Mouse (Mus musculus) right cerebral cortex, adult 2 months (tissue): ENCODE measurements at regions not wholly inside any gene's neighbourhood (a gene's known extent, or its start where the extent isn't known, plus 50 kb on each side); places are given as distances from the start of the nearest gene placed in this dataset.

ENCODE experiments used
- DNase-seq, 2 experiments: peaks; one replicate each; pipeline ENCODE4 v3.0.0; 2021 to 2022; ENCODE audit warnings: low spot score in 2 of 2

GRCm38 (mm10) chr10:117997796-117998195 lies 143.8 kb upstream of the Mdm1 start:
- no peak for DNase-seq

- DNase-seq = peak; percentile 10 to 40
Observed at GRCm38 (mm10) chr10:118000591-118000990, 141.0 kb upstream of the Mdm1 start.

- DNase-seq = no peak
Observed at GRCm38 (mm10) chr10:118001501-118001900, 140.1 kb upstream of the Mdm1 start.

DNA sequence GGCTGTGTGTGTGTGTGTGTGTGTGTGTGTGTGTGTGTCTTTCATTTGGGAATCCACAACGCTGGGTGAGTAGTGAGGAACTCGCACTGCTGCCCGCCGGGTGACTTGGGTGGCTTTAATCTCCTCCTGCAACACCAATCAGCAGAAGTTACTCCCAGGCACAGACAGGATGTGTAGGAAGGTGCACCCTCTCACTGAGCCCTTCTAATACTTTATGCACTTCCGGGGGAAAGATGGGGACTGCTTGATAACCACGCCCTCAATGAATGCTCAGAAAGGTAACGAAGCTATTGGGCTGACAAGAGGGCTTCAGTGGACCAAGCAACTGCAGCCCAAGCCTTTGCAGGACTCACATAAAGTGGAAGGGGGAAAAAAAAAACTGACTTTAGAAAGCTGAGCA lies 139.6 kb upstream of the Mdm1 start:
- no peak for DNase-seq

GRCm38 (mm10) chr10:118002559-118002958 lies 139.1 kb upstream of the Mdm1 start:
- DNase-seq = no peak

DNA sequence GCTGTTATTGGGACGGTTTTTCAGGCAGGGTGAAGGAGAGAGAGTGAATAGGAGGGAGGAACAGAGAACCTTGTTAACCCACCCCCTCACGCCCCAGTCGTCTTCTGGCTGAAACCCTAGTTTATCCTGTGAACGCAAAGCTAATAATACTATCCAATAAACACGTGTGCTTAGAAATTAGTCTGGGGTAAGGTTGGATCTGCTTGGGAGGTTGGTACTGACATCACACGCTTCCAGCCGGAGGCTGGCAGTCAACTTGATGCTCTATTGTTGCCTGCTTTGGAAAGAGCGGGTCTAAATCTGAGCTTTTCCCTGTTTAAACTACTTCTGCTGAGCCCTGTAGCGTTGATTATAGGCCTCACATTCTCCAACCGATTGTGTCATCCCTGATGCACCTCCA lies 138.4 kb upstream of the Mdm1 start:
- DNase-seq = no peak

GRCm38 (mm10) chr10:118003739-118004361 lies 137.8 kb upstream of the Mdm1 start:
- no peak for DNase-seq

- DNase-seq = no peak
Observed at GRCm38 (mm10) chr10:118004362-118004958, 137.2 kb upstream of the Mdm1 start.

DNA sequence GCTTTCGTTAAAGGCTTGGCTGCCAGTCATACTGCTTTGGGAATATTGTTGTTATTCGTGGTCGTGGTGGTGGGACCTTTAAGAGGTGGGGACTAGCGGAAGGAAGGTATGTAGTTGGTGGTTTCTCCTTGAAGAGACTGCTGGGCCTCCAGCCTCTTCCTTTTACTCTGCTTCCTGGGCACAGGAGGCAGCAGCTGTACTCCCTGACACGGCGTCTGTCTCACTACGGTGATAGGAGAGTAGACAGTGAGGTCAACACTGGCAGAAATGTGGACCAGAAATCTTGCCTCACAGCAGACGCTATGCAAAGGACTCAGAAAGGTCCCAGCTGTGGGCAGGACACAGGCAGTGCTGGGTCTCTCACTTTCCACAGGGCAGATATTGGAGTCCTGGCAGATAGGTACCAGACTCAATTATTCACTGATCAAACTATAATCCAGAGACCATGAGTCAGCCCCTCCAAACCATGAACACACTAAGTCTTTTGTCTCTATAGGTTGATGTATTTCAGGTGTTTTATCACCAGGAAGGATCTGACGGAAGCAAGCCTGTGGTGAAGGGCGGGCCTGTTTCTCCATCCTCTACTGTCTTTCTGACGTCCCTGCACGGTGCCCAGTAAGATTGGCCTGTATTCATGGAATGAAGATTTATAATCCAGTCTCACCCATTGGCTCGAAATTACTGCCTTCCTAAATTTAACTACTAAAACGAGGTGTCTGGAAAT lies 134.6 kb upstream of the Mdm1 start:
- DNase-seq = no peak

DNA sequence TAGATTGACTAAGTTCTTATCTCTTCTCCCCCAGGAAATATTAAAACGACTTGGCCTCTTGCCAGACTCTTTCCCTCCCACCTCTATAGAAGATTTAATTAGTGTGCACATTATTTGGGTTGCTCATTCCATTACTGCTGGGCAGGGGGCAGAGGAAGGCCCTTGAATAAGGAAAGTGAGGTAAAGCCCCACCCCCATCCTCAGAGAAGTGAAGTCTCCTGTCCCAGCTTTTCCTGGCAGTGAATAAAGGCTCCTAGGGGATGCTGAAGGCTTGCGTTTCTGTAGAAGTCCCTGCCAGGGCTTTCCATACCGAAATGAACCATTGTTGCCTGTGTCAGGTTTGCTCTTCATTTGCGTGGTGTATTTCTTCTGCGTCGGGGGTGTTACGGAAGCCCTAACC lies 133.8 kb upstream of the Mdm1 start:
- no peak for DNase-seq

DNA sequence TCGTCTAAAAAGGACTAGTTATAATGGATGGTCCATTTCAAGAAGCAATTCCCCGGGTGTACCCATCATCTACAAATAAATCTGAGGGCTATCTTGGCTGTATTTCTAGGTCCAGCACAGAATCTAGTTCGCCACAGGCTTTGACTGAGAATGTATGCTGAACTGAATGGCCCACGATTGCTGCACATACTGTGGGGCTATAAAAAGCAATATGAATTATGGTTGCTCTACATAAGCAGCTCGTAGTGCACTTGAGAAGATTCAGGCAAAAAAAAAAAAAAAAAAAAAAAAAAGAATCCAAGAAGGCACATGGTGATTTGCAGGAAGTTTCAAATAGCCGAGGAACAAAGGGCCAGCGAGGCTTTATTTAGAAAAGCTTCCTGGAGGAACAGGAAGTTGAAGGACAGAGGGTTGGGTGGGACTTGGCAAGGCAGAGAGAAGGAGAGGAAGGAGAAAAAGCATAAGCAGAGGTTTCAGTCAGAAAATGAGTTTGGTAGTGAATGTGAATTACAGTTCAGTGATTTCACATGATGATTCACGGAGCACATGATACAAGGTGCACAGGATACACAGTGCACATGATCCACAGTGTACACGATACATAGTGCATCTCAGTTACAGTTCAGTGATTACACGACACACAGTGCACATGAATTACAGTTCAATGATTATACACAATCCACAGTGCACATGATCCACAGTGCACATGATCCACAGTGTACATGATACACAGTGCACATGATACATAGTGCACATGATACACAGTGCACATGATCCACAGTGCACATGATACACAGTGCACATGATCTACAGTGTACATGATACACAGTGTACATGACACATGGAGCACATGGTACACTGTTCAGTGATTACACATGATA lies 129.7 kb upstream of the Mdm1 start:
- DNase-seq = no peak

GRCm38 (mm10) chr10:118028831-118029230 lies 112.8 kb upstream of the Mdm1 start:
- DNase-seq = no peak

DNA sequence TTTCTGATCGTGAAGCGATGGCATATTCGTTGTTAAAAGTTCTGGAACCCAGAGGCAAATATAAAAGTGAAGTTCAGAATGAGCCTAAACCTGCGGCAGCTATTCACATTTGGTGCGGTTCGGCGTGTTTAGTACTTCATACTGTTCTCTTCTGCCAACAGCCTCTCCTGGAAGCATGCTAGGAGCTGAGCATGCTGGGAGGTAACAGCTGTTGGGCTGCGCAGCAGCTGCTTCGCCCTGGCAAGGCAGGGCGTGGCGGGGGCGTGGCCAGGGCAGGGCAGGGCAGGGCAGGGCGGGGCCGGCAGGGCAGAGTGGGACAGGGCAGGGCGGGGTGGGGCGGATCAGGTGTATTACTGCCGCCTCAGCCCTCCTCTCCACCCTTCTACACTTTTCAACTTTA lies 107.2 kb upstream of the Mdm1 start:
- DNase-seq = no peak

DNA sequence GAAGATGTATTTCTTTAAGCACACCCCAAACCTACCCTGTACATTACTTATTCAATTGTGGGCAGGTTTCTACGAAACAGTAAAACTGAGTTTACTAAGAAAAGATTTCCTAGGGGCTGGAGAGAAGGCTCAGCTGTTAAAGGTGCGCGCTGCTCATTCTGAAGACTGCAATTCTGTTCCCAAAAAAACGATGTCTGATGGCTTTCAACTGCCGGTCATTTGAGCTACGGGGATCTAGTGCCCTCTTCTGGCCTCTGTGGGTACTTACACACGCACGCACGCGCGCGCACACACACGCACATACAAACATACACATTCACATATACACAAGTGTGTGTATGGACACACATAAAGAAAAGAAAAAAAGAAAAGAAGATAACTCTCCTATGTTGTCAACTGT lies 106.6 kb upstream of the Mdm1 start:
- DNase-seq = no peak

GRCm38 (mm10) chr10:118038465-118038864 lies 103.1 kb upstream of the Mdm1 start:
- no peak for DNase-seq

- DNase-seq = no peak
Observed at GRCm38 (mm10) chr10:118039056-118039455, 102.6 kb upstream of the Mdm1 start.

GRCm38 (mm10) chr10:118041068-118041467 lies 100.5 kb upstream of the Mdm1 start:
- DNase-seq = no peak

DNA sequence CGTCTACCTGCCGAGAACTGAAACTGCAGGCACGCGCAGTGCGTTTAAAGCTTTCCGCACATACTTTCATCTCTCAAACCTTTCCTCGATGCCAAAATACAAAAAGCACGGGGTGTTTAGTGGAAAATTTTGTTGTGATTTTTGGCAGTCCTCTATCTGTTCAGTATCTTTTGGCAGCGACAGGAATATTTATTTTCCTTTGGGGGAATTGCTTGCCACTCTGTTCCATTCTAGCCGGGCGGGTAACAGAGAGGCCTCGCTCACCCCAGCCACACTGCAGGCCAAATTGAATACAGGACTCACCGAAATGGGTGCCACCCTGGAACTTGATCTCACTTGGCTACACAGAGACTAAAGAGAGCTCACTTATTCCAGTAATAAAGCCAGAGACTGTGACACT lies 97.8 kb upstream of the Mdm1 start:
- no peak for DNase-seq

GRCm38 (mm10) chr10:118044840-118045239 lies 96.8 kb upstream of the Mdm1 start:
- no peak for DNase-seq

- DNase-seq = no peak
Observed at GRCm38 (mm10) chr10:118045427-118045826, 96.2 kb upstream of the Mdm1 start.

DNA sequence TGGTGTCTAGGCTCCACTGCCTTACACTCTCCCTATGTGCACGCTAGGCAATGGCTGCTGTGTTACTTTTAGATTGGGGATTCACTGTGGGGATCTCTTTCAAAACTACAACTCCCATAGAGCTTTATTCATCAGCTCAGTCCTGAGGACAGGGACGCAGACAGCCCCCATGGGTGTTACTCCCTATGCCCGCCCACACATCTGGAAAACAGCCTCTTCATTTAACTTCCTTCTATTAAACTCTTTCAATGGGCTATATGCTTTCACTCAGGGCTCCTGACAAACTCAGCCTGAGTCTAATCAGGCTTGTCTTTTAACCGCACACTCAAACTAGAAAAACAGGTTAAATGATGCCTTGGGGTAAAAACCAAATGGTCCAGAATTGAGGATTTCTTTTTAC lies 95.3 kb upstream of the Mdm1 start:
- no peak for DNase-seq

GRCm38 (mm10) chr10:118046831-118047230 lies 94.8 kb upstream of the Mdm1 start:
- DNase-seq = no peak
